Mouse (Mus musculus): ENCODE data around the gene Rxfp4. TPM values are rescaled to one million over a fixed set of nuclear protein-coding genes. Genes with fewer than 3 reads are reported as not detected.
A peak's percentile ranks its signal among the peaks of the same experiment; 100 is the strongest.

The Rxfp4 gene
- polyA plus RNA-seq, 1 experiment from 2014 or later: not detected

DNA sequence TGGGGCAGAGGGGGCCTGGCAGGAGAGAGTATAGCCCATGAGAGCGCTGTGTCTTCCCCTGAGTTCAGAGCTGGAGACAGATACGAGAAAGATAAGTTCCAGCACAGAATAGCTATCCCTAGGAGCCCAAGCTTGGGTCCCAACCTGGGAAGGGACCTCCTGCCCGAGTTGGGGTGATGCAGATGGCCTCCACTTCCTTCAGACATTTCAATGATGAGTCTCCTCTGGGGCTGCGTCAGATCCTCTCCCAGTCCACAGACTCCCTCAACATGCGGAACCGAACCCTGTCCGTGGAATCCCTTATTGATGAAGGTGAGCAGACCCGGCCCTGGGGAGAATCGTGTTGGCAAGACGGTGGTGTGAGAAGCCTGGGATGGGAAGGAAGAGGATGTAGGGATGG, 19.9 kb downstream of the Rxfp4 start:
- Histone ChIP-seq H3K27me3 (replicated peaks; ENCODE audit: control insufficient read depth, insufficient read depth, low read length) (no peaks in the 10 kb centered on the region), H3K27ac (ENCODE audit: low read depth, low read length) (no peak overlapping the region; the same call in 1 of the 2 replicates), H3K4me1 (replicated peaks; ENCODE audit: control insufficient read depth, insufficient read depth, low read length) (no peaks in the 10 kb centered on the region), H3K4me2 (replicated peaks; ENCODE audit: low read depth) (no peak overlapping the region), H3K9ac (ENCODE audit: low read depth, low read length) (no peak overlapping the region), H3K9me3 (ENCODE audit: control insufficient read depth) (no peaks in the 10 kb centered on the region), H3K36me3 (ENCODE audit: control insufficient read depth, insufficient read depth) (peaks cover 78% of the 10 kb centered on the region), H3K4me3 (ENCODE audit: low read depth, low read length) (no peak overlapping the region)
- 95% methylated on average over 10 of the region's 10 CpGs for WGBS
- ATAC-seq: no peak
- TF ChIP-seq CTCF (IDR thresholded peaks at IDR 0.05; ENCODE audit: low read depth): no peak

DNA sequence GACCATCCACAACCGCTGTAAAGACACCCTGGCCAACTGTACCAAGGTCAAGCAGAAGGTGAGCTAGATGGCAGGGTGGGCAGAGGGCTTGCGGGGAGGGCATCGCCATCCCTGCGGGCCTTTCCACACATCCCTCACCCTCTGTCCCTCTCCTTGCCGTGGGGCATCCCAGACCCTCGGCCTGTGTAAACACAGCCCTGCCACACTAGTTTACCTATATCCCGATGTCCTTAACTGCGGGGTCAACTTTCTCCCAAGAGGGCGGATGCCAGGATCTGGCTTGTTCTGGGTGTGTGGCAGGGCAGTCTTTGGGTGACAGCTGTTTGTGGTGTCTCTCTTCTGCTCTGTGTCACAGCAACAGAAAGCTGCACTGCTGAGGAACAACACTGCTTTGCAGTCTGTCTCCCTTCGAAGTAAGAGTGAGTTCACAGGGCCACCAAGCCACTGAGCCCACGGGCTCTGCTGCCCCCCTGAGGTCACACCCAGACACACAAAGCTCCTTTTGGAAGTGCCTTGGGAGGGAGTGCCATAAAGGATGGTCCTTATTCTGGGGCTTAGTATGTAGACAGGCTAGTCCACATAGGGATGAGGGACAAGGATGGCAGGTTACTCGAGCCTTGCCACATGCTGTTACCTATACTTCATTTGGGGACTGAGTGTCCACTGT, 20.9 kb downstream of the Rxfp4 start:
- no peaks in the 10 kb centered on the region for H3K27me3 ChIP-seq (replicated peaks; ENCODE audit: control insufficient read depth, insufficient read depth, low read length)
- H3K36me3 ChIP-seq (ENCODE audit: control insufficient read depth, insufficient read depth): peaks cover 74% of the 10 kb centered on the region
- TF ChIP-seq CTCF (IDR thresholded peaks at IDR 0.05; ENCODE audit: low read depth): peak; percentile 80
- no peak overlapping the region for H3K4me3 ChIP-seq (ENCODE audit: low read depth, low read length)
- no peak overlapping the region for H3K4me2 ChIP-seq (replicated peaks; ENCODE audit: low read depth)
- H3K4me1 ChIP-seq (replicated peaks; ENCODE audit: control insufficient read depth, insufficient read depth, low read length): no peaks in the 10 kb centered on the region
- no peak for ATAC-seq
- 0 out of 2 replicates have a peak overlapping the region, but pooled peaks have one; percentile 11 for H3K27ac ChIP-seq (ENCODE audit: low read depth, low read length)
- no peaks in the 10 kb centered on the region for H3K9me3 ChIP-seq (ENCODE audit: control insufficient read depth)
- no peak overlapping the region for H3K9ac ChIP-seq (ENCODE audit: low read depth, low read length)
- WGBS: 68% methylated on average over 12 of the region's 12 CpGs

DNA sequence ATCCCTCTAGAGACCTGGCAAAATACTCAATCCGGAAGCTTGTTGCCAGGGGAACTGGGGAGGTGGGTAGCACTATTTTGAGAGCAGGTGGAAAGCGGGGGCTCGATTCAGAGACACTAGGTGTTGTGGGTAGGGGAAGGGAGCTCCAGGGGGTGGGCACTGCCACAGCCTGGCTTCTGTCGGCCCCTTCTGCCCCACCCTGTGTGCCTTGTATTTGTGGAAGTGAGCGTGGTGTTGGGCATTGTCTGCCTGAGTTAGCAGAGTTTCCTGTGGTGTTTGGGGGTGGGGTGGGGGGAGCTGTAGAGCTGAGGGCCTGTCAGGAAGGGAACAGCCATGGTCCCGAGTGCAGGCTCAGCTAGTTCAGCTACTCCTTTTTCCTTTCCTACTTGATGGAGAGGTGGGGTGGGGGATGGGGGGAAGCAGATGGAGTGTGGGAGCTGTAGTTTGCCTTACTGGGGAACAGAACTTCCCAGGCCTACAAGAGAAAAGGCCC, 22.0 kb downstream of the Rxfp4 start:
- H3K27ac ChIP-seq (ENCODE audit: low read depth, low read length): peak overlapping the region; percentile 46; the same call in 1 of the 2 replicates
- no peaks in the 10 kb centered on the region for H3K9me3 ChIP-seq (ENCODE audit: control insufficient read depth)
- no peak for TF ChIP-seq CTCF (IDR thresholded peaks at IDR 0.05; ENCODE audit: low read depth)
- no peak overlapping the region for H3K4me3 ChIP-seq (ENCODE audit: low read depth, low read length)
- no peak overlapping the region for H3K4me2 ChIP-seq (replicated peaks; ENCODE audit: low read depth)
- H3K27me3 ChIP-seq (replicated peaks; ENCODE audit: control insufficient read depth, insufficient read depth, low read length): no peaks in the 10 kb centered on the region
- H3K9ac ChIP-seq (ENCODE audit: low read depth, low read length): no peak overlapping the region
- WGBS: 77% methylated on average over 6 of the region's 6 CpGs
- ATAC-seq: no peak
- no peaks in the 10 kb centered on the region for H3K4me1 ChIP-seq (replicated peaks; ENCODE audit: control insufficient read depth, insufficient read depth, low read length)
- peaks cover 63% of the 10 kb centered on the region for H3K36me3 ChIP-seq (ENCODE audit: control insufficient read depth, insufficient read depth)

DNA sequence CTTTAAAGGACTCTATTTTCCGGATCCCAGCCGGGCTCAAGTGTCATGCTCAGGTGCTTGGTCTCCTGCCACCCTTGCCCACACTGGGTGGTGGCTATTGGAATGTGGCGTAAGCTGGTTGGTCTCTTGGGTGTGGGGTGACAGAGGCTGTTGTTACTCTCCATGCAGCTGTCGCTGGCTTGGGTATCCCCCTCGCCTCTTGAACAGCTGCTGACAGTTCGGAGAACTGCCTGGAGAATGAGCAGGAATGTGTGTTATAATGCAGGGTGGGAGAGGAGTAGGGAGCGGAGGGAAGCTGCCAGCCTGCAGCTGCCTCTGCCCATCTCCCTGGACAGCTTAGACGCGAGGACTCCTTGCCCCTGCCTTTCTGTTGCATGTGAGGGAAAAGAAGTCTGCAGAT, 22.9 kb downstream of the Rxfp4 start:
- TF ChIP-seq CTCF (IDR thresholded peaks at IDR 0.05; ENCODE audit: low read depth): no peak
- Histone ChIP-seq H3K4me3 (ENCODE audit: low read depth, low read length) (no peak overlapping the region), H3K36me3 (ENCODE audit: control insufficient read depth, insufficient read depth) (peaks cover 54% of the 10 kb centered on the region), H3K27me3 (replicated peaks; ENCODE audit: control insufficient read depth, insufficient read depth, low read length) (no peaks in the 10 kb centered on the region), H3K9ac (ENCODE audit: low read depth, low read length) (no peak overlapping the region), H3K4me1 (replicated peaks; ENCODE audit: control insufficient read depth, insufficient read depth, low read length) (no peaks in the 10 kb centered on the region), H3K4me2 (replicated peaks; ENCODE audit: low read depth) (no peak overlapping the region), H3K9me3 (ENCODE audit: control insufficient read depth) (no peaks in the 10 kb centered on the region), H3K27ac (ENCODE audit: low read depth, low read length) (0 out of 2 replicates have a peak overlapping the region, but pooled peaks have one; percentile 21)
- WGBS: 76% methylated on average over 9 of the region's 9 CpGs
- no peak for ATAC-seq

DNA sequence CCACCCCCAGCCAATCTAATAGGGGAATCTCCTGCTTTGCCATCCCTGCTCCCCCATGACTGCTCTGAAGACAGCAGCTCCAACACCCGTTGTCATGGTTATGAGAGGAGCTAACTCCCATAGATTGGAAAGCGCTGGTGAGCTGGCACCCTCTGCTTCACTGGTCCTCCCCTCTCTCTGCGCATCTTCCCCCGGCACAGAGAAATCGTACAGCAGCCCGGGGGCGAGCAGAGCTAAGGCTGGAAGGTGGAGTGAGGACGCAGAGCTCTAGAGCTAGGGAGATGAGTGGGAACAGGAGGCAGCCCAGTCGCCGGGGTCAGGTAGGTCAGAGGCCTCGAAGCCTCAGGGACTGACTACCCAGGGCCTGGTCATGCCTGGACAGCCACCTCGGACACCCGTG, 23.7 kb downstream of the Rxfp4 start:
- Histone ChIP-seq H3K4me2 (replicated peaks; ENCODE audit: low read depth) (no peak overlapping the region), H3K36me3 (ENCODE audit: control insufficient read depth, insufficient read depth) (peaks cover 46% of the 10 kb centered on the region), H3K4me3 (ENCODE audit: low read depth, low read length) (no peak overlapping the region), H3K27me3 (replicated peaks; ENCODE audit: control insufficient read depth, insufficient read depth, low read length) (no peaks in the 10 kb centered on the region), H3K27ac (ENCODE audit: low read depth, low read length) (no peak overlapping the region; the same call in 1 of the 2 replicates), H3K9me3 (ENCODE audit: control insufficient read depth) (no peaks in the 10 kb centered on the region), H3K4me1 (replicated peaks; ENCODE audit: control insufficient read depth, insufficient read depth, low read length) (no peaks in the 10 kb centered on the region), H3K9ac (ENCODE audit: low read depth, low read length) (no peak overlapping the region)
- ATAC-seq: no peak
- TF ChIP-seq CTCF (IDR thresholded peaks at IDR 0.05; ENCODE audit: low read depth): no peak
- 76% methylated on average over 13 of the region's 13 CpGs for WGBS

DNA sequence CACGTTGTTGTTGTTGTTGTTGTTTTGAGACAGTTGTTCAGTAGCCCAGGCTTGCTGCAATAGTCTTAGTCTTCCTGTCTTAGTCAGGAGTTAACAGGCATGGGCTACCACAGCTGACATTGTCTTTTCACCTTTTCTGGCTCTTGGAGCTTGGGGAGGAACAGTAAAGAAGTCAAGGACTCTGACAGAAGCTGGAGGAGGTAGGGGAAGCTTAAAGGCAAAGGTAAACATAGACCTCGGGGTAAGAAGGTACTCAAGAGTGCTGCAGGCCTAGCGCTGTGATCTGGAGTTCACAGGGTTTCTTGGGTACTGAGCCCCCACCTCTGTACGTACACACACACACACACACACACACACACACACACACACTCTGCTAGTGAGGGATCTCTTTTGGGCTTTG, 24.2 kb downstream of the Rxfp4 start:
- Histone ChIP-seq H3K9ac (ENCODE audit: low read depth, low read length) (no peak overlapping the region), H3K27me3 (replicated peaks; ENCODE audit: control insufficient read depth, insufficient read depth, low read length) (no peaks in the 10 kb centered on the region), H3K4me2 (replicated peaks; ENCODE audit: low read depth) (no peak overlapping the region), H3K4me1 (replicated peaks; ENCODE audit: control insufficient read depth, insufficient read depth, low read length) (no peaks in the 10 kb centered on the region), H3K9me3 (ENCODE audit: control insufficient read depth) (no peaks in the 10 kb centered on the region), H3K4me3 (ENCODE audit: low read depth, low read length) (no peak overlapping the region), H3K36me3 (ENCODE audit: control insufficient read depth, insufficient read depth) (peaks cover 41% of the 10 kb centered on the region), H3K27ac (ENCODE audit: low read depth, low read length) (no peak overlapping the region)
- no peak for ATAC-seq
- 53% methylated on average over 4 of the region's 4 CpGs for WGBS
- no peak for TF ChIP-seq CTCF (IDR thresholded peaks at IDR 0.05; ENCODE audit: low read depth)
